Mouse (Mus musculus): Measurements from ENCODE around the gene Gm20388.

DNA sequence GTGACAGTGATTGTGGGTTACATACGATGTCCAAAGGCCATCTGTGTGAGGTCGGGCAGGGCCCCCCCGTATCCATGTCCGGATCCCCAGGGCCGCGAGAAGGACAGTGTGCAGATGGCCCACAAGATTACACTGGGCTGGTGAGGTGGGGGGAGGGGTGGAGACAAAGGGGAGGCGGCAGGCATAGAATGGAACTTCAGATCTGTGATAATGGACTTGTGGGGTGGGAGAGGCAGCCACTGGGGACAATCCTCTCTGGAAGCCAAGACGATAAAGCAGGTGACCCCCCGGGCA lies 425.4 kb downstream of the Gm20388 start:
- TF ChIP-seq CTCF (IDR thresholded peaks at IDR 0.05; ENCODE audit: low read depth) (no peak), EP300 (IDR thresholded peaks at IDR 0.05; ENCODE audit: low read depth) (no peak)
